Mouse (Mus musculus) stomach, postnatal 0 days (tissue): ENCODE results near the gene Tssc4.

Experiments
- CTCF ChIP-seq: IDR thresholded peaks from 2 replicates; pipeline ENCODE4 v1.5.1; 2016; ENCODE audit warnings: antibody characterized with exemption, low read depth, mild to moderate bottlenecking, moderate library complexity
- EP300 ChIP-seq: optimal IDR thresholded peaks from 2 replicates; pipeline ENCODE3; 2016; ENCODE audit warnings: antibody characterized with exemption

DNA sequence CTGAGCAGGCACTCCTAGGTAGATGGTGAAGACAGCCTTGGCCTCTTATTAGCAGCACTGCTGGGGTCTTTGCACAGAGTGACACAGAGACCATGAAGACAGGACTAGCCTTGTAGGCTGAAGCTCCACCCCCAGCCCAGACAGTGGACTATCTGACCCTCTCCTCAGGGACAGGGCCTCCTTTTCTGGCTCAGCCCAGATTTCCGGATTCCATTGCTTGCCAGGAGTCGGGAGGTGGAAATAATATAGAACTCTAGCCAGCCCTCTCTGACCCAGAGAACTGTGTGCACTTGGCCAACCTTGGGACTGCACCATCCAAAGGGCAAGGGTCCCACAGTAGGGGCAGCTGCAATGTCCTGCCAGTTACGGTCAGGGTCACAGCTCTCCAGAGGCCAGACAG, 27.0 kb upstream of the Tssc4 start:
- TF ChIP-seq CTCF = no peak
- TF ChIP-seq EP300 = no peak
